24 mouse cellular contexts compared by ENCODE assay signal in the genomic region with DNA sequence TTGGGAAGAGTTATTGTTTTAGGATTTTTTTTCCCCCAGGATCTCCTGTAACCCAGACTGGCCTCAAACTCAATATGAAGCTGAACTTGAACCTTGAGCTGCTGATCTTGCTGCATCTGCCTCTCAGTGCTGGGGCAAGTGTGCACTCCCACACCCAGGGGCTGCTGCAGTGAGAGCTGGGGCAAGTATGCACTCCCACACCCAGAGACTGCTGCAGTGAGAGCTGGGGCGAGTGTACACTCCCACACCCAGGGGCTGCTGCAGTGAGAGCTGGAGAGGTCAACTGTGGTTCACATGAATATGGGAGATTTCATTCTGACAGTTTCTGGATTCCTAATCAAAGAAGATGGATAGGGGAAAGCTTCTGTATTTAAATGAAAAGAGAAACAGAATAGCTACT.
A peak's percentile ranks its signal among the peaks of the same experiment; 100 is the strongest.
DNase-seq lines count a peak whose midpoint lies in the region; ATAC-seq lines count a peak whose summit lies in the region.
"Had no signal": no experiment of that assay in that cellular context is flagged by ENCODE, and none has a peak within 500 bp of the region (broad histone marks: within the 10 kb centered on the region; RNA-seq: fewer than 3 reads in every experiment).

No protein-coding gene starts in this region.

- ATAC-seq in limb, embryonic 12.5 days (ENCODE audit: insufficient number of reproducible peaks, insufficient read depth, low FRiP score, low TSS enrichment, low read depth) = no peak
- ATAC-seq in midbrain, embryonic 12.5 days (ENCODE audit: low FRiP score, low read depth) = peak; percentile 44; the same call in 1 of the 2 replicates
- ATAC-seq in midbrain, embryonic 16.5 days = no peak
- 0 out of 2 replicates have a peak, but pooled peaks have one; percentile 22 for ATAC-seq in embryonic facial prominence, embryonic 12.5 days (ENCODE audit: insufficient number of reproducible peaks, insufficient read depth, low FRiP score, low TSS enrichment)
- ATAC-seq: forebrain, embryonic 15.5 days; hindbrain, postnatal 0 days; inflammation-experienced regulatory T-cells, adult 6 months had no signal

- H3K4me2 ChIP-seq in limb, embryonic 12.5 days = no peak overlapping the region
- H3K4me2 ChIP-seq in midbrain, embryonic 12.5 days (replicated peaks) = no peak overlapping the region
- H3K4me2 ChIP-seq in midbrain, embryonic 16.5 days (ENCODE audit: low read length) = no peak overlapping the region
- H3K4me2 ChIP-seq in embryonic facial prominence, embryonic 12.5 days (replicated peaks) = no peak overlapping the region
- H3K4me2 ChIP-seq: forebrain, embryonic 15.5 days; heart, embryonic 13.5 days; hindbrain, embryonic 13.5 days had no signal

- WGBS in heart, embryonic 10.5 days = 57% methylated on average over 1 of the region's 1 CpGs
- 61% methylated on average over 1 of the region's 1 CpGs for WGBS in limb, embryonic 12.5 days
- WGBS in limb, embryonic 10.5 days = 65% methylated on average over 1 of the region's 1 CpGs
- WGBS in midbrain, embryonic 12.5 days = 63% methylated on average over 1 of the region's 1 CpGs
- WGBS in midbrain, embryonic 16.5 days = 52% methylated on average over 1 of the region's 1 CpGs
- 56% methylated on average over 1 of the region's 1 CpGs for WGBS in embryonic facial prominence, embryonic 12.5 days

- no peaks in the 10 kb centered on the region for H3K27me3 ChIP-seq in heart, embryonic 10.5 days (ENCODE audit: insufficient read depth, poor library complexity, severe bottlenecking)
- no peaks in the 10 kb centered on the region for H3K27me3 ChIP-seq in limb, embryonic 12.5 days
- H3K27me3 ChIP-seq in limb, embryonic 10.5 days (ENCODE audit: low read depth, poor library complexity, severe bottlenecking) = no peaks in the 10 kb centered on the region
- H3K27me3 ChIP-seq in midbrain, embryonic 12.5 days = no peaks in the 10 kb centered on the region
- no peaks in the 10 kb centered on the region for H3K27me3 ChIP-seq in midbrain, embryonic 16.5 days (ENCODE audit: control insufficient read depth, insufficient read depth, low read depth, low read length)
- H3K27me3 ChIP-seq in embryonic facial prominence, embryonic 12.5 days = no peaks in the 10 kb centered on the region
- H3K27me3 ChIP-seq: CH12.LX; forebrain, embryonic 15.5 days; heart, embryonic 13.5 days; hindbrain, embryonic 13.5 days had no signal

- no peaks in the 10 kb centered on the region for H3K4me1 ChIP-seq in heart, embryonic 10.5 days
- 0 out of 2 replicates have a peak, but pooled peaks cover 2% of the 10 kb centered on the region for H3K4me1 ChIP-seq in limb, embryonic 12.5 days (replicated peaks)
- H3K4me1 ChIP-seq in limb, embryonic 10.5 days = no peaks in the 10 kb centered on the region
- H3K4me1 ChIP-seq in midbrain, embryonic 12.5 days = no peaks in the 10 kb centered on the region; the same call in 1 of the 2 replicates
- no peaks in the 10 kb centered on the region for H3K4me1 ChIP-seq in midbrain, embryonic 16.5 days (ENCODE audit: control insufficient read depth, insufficient read depth, low read length)
- H3K4me1 ChIP-seq in embryonic facial prominence, embryonic 12.5 days = no peaks in the 10 kb centered on the region
- H3K4me1 ChIP-seq: forebrain, embryonic 10.5 days; forebrain, embryonic 15.5 days; hindbrain, embryonic 13.5 days had no signal

- no peak overlapping the region for H3K4me3 ChIP-seq in heart, embryonic 10.5 days
- no peak overlapping the region for H3K4me3 ChIP-seq in limb, embryonic 12.5 days (replicated peaks)
- H3K4me3 ChIP-seq in limb, embryonic 10.5 days = no peak overlapping the region
- no peak overlapping the region for H3K4me3 ChIP-seq in midbrain, embryonic 12.5 days
- no peak overlapping the region for H3K4me3 ChIP-seq in midbrain, embryonic 16.5 days (ENCODE audit: low read depth, low read length)
- no peak overlapping the region for H3K4me3 ChIP-seq in embryonic facial prominence, embryonic 12.5 days
- H3K4me3 ChIP-seq: forebrain, embryonic 10.5 days; forebrain, embryonic 15.5 days; heart, embryonic 13.5 days; hindbrain, embryonic 13.5 days had no signal

- no peak for DNase-seq in heart, embryonic 10.5 days (ENCODE audit: low spot score)
- DNase-seq in heart, postnatal 10 days = no peak
- no peak for DNase-seq in limb, embryonic 10.5 days (ENCODE audit: low spot score)
- DNase-seq: adrenal gland, adult 2 months; adrenal gland, postnatal 14 days; B cell, adult 2 months; cerebellum, adult 11 months; cerebellum, adult 2 months; cerebellum, adult 9-11 months; cerebellum, postnatal 25 days; gastrocnemius, postnatal 25 days; heart, adult 18-20 months had no signal

- H3K36me3 ChIP-seq in heart, embryonic 10.5 days = 0 out of 2 replicates have a peak, but pooled peaks cover 4% of the 10 kb centered on the region
- no peaks in the 10 kb centered on the region; the same call in 1 of the 2 replicates for H3K36me3 ChIP-seq in limb, embryonic 12.5 days
- 0 out of 2 replicates have a peak, but pooled peaks cover 4% of the 10 kb centered on the region for H3K36me3 ChIP-seq in limb, embryonic 10.5 days
- no peaks in the 10 kb centered on the region for H3K36me3 ChIP-seq in midbrain, embryonic 12.5 days
- 0 out of 2 replicates have a peak, but pooled peaks cover 4% of the 10 kb centered on the region for H3K36me3 ChIP-seq in midbrain, embryonic 16.5 days (ENCODE audit: control insufficient read depth, insufficient read depth, low read length)
- no peaks in the 10 kb centered on the region for H3K36me3 ChIP-seq in embryonic facial prominence, embryonic 12.5 days
- H3K36me3 ChIP-seq: forebrain, embryonic 15.5 days; heart, embryonic 13.5 days had no signal

- intact Hi-C loops in heart, postnatal 10 days (cut with DNase I) = no loop called here

- no peaks in the 10 kb centered on the region for H3K9me3 ChIP-seq in heart, embryonic 10.5 days
- H3K9me3 ChIP-seq in limb, embryonic 12.5 days = no peaks in the 10 kb centered on the region
- no peaks in the 10 kb centered on the region for H3K9me3 ChIP-seq in limb, embryonic 10.5 days (replicated peaks)
- no peaks in the 10 kb centered on the region for H3K9me3 ChIP-seq in midbrain, embryonic 12.5 days
- no peaks in the 10 kb centered on the region for H3K9me3 ChIP-seq in midbrain, embryonic 16.5 days (replicated peaks; ENCODE audit: control insufficient read depth, low read length, poor library complexity, severe bottlenecking)
- H3K9me3 ChIP-seq in embryonic facial prominence, embryonic 12.5 days = no peaks in the 10 kb centered on the region
- H3K9me3 ChIP-seq: forebrain, embryonic 10.5 days; forebrain, embryonic 15.5 days; G1E; heart, embryonic 13.5 days; hindbrain, embryonic 13.5 days had no signal

- H3K27ac ChIP-seq in heart, embryonic 10.5 days = 0 out of 2 replicates have a peak overlapping the region, but pooled peaks have one; percentile 24
- 0 out of 2 replicates have a peak overlapping the region, but pooled peaks have one; percentile 47 for H3K27ac ChIP-seq in limb, embryonic 12.5 days
- H3K27ac ChIP-seq in limb, embryonic 10.5 days = no peak overlapping the region
- H3K27ac ChIP-seq in midbrain, embryonic 12.5 days (replicated peaks) = no peak overlapping the region
- H3K27ac ChIP-seq in midbrain, embryonic 16.5 days (ENCODE audit: low read length) = no peak overlapping the region
- H3K27ac ChIP-seq in embryonic facial prominence, embryonic 12.5 days = no peak overlapping the region
- H3K27ac ChIP-seq: forebrain, embryonic 10.5 days; forebrain, embryonic 15.5 days; heart, embryonic 13.5 days; hindbrain, embryonic 13.5 days; hindbrain, postnatal 0 days had no signal

- no peak overlapping the region for H3K9ac ChIP-seq in limb, embryonic 12.5 days (replicated peaks)
- H3K9ac ChIP-seq in midbrain, embryonic 12.5 days (replicated peaks) = no peak overlapping the region
- no peak overlapping the region for H3K9ac ChIP-seq in midbrain, embryonic 16.5 days (ENCODE audit: low read depth, low read length)
- no peak overlapping the region for H3K9ac ChIP-seq in embryonic facial prominence, embryonic 12.5 days
- H3K9ac ChIP-seq: forebrain, embryonic 15.5 days; heart, embryonic 13.5 days; hindbrain, embryonic 13.5 days had no signal

Comparison
In these comparisons a context has a peak if more than half of its experiments do, and no peak if none do; other contexts are left out.
1. H3K27ac ChIP-seq: peak in heart, embryonic 10.5 days (single experiment) and limb, embryonic 12.5 days (single experiment); none in limb, embryonic 10.5 days (single experiment), midbrain, embryonic 12.5 days (single experiment), midbrain, embryonic 16.5 days (single experiment) and embryonic facial prominence, embryonic 12.5 days (single experiment).
2. ATAC-seq: peak in midbrain, embryonic 12.5 days (single experiment) and embryonic facial prominence, embryonic 12.5 days (single experiment); none in limb, embryonic 12.5 days (single experiment) and midbrain, embryonic 16.5 days (single experiment).